Mouse (Mus musculus) thymus, adult 18-20 months (tissue): Measurements from ENCODE around the gene Cog6.
"Not testable (repeated sequence)": the region's sequence is repeated elsewhere in the genome, so short reads cannot be mapped to it uniquely, and the experiment has no call there.

Experiments
- DNase-seq, 2 experiments: peaks; one replicate each; pipeline ENCODE4 v3.0.0; 2022; ENCODE audit warnings: mixed read lengths in 2 of 2

Gene Cog6

DNA sequence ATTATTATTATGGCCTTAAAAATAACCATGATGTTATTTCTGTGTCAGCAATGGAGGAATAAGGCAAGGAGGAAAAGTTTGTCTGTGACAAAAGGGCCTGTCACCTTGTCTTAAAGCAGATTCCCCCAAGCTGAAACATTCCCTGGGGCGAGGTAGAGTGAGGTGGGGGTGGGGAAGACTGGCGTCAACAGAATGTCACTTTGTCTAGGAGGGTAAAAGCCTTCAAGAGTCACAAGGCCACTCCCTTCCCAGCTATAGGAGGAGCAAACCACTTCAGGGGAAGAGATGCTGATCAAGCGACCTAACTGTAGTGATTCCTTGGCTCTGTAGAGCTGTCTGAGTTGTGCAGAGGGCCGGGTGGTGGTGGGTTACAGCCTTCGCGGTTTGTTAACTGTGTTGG, 14.5 kb upstream of the Cog6 start:
- DNase-seq, result no peak

DNA sequence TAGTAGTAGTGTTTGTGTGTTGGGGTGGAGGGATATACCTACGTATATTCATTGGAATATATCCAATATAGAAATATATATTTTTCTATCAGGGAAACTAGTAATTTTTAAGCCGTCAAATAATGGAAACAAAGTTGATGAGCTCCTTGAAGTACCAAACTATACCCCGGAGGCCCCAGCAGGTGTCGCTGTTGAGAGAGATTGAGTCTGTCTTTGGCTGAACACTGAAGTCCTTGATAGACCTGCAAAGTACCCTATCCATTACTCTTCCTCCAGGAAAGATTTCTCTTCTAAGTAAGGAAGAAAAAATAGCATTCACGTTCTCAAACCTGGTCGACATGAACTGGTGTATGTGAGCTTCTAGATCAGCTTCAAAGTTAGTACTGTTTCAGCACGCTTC, 12.0 kb upstream of the Cog6 start:
- peak in 1 of 2 experiments; percentile 24 for DNase-seq

DNA sequence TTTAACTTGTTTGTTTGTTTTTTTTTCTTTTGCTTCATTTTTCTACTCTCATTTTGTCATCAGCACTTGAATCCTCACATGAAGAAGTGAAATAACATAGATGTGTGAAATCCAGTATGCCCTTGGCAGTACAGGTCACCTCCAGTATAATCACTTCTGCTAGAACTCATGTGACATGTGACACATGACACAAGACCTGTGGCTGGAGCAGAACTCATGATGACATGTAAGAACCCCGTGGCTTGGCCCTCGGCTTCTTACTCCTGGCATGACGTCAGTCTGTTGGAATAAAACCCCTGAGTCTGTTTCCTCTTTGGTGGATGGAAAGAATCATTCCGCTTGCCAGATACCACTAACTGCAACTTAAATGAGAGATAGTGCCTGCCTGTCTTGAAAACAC, 10.3 kb upstream of the Cog6 start:
- DNase-seq, result no peak

DNA sequence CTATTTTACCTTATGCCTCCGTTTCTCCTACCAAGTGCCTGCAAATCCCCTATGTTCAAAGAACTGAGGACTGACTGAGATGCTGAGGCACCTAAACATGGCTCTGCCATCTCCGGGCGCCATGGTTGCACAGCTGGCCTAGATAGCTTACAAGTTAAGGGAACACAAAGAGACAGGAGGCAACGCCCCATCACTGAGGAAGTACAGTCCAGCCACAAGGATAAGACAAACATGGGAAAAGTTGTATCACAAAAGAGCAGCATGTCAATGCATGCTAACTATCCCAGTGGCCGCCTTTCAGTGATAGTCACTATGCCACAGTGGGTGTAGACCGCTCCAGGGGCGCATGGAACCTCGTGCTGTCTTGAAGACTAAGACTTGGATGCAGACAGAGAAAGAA, 9.6 kb downstream of the Cog6 start:
- no peak for DNase-seq

DNA sequence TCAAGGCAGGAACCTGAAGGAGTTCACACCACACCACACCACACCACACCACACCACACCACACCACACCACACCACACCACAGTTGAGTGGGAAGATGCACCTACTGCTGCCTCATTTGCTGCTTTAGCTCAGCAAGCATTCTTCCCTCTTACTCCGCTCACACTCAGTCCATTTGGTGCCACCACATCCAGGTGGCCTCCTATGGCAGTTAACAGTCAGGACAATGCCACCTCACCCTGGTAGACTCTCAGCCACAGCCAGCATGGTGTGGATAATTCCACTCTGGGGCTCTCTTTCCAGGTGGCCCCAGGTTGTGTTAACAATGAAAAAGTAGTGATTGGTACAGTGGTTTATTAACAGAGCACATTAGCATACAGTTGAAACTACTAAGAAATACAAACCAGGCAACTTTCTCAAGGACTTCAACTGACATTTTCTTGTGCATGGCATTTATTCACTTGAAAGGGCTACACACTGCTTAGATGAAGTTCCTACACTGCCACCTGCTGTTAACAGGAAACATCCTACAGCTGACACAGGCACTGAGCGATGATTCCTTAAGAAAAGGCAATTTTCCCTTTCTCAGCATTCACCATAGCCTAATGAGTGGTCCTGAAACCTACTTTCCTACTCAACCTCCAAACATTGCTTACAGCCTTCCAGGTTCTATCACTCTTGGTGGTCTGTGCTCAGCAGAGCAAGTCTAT, 12.5 kb downstream of the Cog6 start:
- no peak for DNase-seq

DNA sequence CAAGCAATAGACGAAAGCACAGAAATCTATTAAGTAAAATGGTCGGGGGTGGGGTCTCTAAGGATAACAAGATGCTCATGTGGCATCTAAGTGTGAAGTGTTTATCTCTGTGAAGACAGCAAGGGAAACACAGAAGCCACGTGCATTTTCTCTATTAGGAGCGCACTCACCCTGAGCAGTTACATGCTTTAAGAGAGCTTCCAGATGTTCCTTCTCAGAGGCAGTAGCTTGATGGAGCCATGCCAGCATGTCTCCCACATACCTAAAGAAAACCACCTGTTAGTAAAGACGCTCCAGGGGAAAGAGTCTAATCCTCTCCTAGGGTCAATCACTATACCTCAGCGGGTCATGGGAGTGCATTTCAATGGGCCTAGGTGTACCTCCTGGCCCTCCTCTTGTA, 15.0 kb downstream of the Cog6 start:
- DNase-seq, result no peak

DNA sequence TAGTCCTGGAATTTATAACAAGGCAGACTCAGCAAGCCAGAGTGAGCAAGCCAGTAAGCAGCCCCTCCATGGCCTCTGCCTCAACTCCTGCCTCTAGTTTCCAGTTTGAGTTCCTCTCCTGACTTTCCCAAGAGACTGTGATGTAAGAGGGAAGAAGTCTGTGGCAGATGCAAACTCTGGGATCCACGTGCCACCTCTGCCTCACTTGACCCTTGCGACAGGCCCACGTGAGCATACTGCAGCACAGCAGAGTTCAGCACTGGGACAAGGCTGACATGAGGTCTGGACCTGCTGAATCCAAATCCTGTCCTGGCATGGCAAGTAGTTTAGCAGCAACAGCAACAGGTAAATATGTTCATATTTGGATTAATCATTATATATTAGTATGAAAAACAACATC, 17.0 kb downstream of the Cog6 start:
- DNase-seq, result no peak

DNA sequence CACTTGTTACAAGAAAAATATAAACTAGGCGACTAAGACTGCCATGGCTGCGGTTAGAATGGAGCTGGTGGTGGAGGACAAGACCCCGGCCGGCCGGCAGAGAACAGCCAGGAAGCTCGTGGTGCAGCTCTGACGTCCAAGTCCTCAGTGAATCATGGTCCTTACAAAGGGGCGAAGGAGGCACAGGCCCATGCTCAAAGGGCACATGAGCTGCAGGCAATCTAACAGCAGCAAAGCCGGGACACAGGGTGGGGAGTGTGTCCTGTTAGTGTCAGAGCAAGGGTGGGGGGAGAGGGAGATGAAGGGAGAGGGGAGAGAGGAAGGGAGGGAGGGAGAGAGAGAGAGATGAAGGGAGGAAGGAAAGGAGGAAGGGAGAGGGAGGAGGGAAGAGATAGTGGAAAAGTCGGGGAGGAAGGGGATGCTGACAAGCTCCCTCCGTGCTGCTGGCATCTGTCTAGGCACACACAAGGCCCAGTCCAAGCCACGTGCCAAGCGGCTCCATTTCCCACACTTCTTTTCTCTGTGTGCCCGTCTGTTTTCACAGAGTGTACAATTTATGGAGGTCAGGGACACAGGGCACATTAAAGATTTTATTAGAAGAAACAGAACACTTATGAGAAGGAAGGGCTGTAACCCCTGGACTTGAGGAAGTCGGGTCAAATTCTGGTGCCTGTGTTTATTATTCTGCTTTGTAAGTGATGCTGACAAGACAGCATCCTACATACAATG, 17.9 kb downstream of the Cog6 start:
- no peak for DNase-seq

DNA sequence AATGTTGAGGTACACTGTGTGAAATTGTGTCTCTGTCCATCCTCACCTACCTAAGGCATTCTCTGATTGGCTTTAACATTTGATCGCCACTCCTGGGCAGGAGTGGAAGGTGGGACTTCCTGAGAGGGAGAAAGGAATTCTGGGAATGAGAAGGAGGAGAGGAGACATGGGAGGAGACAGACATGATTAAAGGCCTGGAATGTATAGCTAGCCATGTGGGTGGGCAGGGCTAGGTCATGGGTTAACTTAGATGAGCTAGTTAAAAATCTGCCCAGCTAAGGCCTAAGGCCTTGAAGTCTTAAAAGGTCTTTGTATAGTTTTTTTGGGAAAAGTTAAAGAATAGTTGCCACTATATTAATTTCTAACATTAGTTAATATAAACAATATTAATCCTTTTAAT, 19.7 kb downstream of the Cog6 start:
- DNase-seq, result no peak

DNA sequence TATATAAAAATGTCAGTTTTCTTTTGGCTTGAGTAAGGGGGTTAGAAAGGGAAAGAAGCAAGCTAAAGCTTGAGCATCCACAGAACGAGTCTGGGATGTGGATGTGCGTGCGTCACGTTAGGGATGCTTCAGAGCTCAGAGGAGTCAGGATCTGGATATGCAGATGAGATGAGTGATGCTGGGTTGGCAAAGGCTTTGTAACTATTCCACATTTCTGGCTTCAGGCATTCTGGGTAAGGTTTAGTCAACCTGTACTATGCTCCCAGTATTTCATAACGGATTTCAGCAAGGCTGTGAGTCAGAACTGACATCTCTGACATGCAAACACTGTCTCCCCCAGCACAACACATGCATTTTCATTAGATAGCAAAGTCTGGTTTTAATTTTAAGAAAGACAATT, 20.4 kb downstream of the Cog6 start:
- DNase-seq, result no peak

DNA sequence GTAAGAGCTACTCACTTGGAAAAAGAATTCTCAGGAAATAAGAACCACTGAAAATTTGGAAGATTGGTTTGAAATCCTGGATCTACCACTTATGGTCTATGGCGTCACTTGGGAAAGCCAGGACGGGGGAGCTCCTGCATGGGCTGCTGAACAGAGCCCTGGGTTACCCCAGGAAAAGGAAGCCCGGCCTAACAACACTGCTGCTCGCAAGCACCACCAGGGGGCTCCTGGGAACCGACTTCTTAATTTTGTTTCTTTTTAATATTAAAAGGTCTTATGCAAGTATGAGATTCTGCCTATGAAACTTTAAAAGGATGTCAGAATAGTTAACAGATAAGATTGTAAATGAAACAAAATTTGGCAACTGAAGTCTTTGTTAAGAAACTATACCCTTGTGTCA, 22.4 kb downstream of the Cog6 start:
- DNase-seq, result no peak

DNA sequence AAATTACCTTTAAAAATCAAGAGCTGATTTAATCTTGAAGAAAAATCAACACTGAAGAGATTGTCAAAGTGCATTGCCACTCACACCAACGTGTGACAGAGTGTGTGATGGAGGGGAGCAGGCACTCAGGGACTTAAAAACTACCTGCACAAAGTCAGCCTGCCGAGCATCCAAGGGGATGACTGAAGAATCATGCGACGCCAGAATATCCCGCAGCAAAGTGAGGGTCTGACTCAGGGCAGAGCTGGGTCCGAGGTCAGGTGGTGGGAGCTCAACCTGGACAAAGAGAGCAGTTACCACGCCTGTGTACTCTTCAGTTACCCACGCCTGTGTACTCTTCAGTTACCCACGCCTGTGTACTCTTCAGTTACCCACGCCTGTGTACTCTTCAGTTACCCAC, 23.7 kb downstream of the Cog6 start:
- DNase-seq, result no peak

DNA sequence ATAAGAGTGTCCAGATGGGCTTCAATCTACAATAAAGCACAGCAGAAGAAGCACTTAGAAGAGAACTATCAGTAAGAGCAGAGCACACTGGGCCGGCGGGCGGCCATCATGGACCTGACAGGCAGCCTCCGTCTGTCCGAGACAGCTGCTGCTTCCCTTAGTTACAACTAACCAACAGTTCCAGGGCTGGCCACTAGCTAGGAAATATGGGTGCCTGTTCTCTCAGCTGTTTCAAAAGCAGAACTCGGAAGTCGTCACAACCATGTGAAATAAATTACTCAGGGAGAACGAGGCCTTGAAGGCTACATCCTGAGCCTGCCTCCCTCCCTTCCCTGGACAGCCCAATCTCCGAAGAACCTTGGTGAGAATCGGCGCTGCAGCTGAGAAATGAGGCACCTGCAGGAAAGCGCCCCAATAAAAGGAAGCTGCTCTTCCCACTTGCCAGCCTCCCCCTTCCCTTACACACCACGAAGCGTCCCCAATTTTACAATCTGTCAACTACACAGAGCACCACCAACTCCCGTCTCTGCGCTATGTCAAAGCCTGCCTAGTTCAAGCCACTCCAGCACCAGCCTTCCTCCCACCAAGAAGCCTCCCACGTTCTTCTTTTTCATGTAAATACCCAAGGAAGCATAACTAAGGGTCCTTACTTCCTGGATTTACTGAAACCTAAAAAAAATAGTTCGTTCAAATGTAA, 26.8 kb downstream of the Cog6 start:
- no peak for DNase-seq

DNA sequence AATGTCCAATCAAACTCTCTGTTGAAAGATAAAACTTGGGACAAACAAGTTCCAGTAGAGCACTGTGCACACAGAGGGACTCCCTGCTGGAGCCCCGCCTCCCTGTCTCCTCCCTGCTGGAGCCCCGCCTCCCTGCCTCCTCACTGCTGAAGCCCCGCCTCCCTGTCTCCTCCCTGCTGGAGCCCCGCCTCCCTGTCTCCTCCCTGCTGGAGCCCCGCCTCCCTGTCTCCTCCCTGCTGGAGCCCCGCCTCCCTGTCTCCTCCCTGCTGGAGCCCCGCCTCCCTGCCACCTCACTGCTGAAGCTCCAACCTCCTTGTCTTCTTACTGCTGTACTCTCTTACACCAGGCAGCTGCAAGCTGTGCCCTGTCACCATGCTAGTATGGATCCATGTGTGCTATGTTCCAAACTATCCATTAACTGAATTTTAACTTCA, 31.5 kb downstream of the Cog6 start:
- DNase-seq, result not testable (repeated sequence)

DNA sequence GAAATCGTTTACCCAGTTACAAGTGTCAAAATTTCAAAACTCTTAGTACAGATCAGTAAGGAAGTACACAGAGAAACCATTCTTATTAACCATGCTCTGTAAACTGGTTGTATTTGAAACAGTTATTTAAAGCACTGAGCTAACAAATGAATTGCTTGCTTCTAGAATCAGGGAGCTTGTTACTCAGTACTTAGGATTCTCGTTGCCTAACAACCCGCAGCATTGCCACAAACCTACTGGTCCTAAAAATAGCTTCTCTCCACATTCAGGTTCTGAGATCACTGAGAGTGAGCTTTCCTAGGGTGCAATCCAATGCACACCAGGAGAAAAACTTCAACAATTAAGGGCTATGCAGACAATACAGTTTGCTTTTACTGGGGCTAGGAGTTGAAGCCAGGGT, 33.3 kb downstream of the Cog6 start:
- DNase-seq, result no peak

DNA sequence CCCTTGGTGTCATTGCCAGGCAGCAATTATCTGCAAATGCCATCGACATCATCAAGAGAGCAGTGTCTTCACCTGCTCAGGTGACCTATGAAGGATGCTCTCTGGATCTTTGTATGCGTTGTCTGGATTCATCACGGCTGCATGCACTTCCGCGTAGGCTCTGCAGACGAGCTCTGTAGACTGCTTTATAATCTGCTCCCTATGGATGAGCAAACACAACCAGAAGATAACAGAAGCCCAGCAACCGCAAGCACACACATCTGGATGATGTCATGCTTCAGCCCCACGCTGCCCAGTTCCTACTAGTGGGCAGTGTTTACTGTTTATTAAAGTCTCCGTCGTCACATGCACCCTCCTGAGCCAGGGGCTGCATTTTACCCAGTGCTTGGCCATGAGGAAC, 34.0 kb downstream of the Cog6 start:
- no peak for DNase-seq

DNA sequence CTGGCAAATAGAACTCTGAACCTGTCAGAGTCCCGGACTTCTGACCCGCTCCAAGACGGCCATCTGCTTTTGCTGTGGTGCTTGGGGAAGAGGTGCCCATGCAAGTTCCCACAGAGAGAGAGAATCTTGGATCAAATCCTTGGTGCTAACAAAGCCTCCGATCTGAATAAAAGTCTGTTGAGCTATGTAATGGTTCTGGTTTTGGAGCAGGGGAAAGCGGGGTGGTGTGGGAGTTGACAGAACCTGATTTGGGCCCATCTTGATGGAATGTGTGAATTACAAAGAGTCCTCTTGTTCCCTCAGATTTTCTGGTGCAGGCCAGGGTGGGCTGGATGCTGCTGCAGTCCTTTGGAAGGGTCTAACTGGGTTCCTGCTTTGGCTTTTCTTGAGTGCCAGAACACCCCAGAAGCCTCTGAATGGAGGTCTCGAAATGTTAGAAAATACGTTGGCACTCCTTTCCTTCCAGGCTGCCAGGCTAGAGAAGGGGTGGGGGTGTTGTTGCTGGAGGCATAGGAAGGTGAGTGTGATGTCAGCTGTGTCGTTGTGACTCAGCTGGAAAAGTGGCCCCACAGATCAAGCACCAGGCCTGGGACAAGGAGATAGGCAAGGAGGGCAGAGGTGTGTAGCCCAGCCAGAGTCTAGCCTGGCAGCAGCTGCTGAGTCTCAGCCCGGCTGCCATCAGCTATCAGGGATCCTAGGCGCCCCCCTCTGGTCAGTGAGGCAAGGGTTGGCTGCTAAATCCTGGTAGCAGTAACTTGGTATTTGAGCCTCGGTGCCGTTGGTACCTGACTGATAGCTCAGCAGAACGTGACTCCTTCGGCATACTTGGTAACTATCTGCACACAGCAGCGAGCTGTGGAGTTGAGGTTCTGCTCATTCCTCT, 42.1 kb downstream of the Cog6 start:
- peak; percentile 39 to 41 for DNase-seq

DNA sequence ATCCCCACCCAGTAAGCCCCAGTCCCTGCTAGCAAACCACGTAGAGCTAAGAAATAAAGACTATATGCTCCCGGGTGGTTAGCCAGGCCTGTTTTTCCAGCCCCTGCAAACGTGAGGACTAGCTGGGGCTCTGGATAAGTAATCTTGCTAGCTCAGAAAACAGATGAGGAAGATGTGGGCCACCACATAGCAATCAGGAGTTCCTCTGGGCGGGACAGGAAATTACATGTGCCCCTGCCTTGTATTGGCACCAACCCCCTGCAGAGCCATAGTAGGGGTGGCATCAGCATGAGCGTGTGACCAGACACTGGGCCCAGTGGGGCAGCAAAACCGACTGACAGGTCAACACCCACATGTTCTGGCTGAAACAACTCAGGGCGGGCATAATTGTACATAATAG, 44.1 kb downstream of the Cog6 start:
- DNase-seq, result no peak

DNA sequence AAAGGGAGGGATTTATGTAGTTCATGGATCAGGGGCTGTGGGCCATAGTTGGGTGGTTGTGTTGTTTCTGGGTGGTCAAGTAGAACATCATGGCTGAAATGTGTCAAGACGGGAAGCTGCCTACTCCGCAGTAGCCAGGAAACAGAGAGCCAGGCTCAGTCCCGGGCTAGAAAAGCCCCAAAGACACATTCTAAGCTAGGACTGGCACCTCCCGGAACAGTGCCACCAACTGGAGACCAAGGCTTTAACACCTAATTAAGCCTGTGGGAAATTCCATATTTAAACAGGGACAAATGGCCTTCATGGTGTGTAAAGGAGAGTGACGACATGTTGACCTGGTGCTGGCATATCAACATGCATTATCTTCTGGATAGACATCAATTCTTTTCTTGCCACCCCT, 50.0 kb downstream of the Cog6 start:
- no peak for DNase-seq

DNA sequence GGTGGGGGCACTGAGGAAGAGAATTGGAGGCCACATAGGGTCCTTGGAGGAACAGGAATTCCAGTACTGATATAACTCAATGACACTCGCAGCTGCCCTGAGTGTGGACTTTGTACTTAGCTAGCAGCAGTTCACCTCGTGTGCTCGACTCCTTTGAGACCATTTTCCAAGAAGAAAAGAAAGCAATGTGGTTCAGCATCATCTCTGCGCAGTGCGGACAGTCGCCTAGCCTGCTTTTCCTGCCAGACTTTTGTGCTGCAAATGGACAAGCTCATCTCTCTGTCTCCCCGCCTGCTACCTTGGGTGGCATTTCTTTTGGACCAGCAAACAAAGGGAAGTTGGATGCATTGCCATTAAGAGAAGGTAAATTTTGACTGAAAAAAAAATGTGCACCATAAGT, 52.8 kb downstream of the Cog6 start:
- DNase-seq, result no peak

DNA sequence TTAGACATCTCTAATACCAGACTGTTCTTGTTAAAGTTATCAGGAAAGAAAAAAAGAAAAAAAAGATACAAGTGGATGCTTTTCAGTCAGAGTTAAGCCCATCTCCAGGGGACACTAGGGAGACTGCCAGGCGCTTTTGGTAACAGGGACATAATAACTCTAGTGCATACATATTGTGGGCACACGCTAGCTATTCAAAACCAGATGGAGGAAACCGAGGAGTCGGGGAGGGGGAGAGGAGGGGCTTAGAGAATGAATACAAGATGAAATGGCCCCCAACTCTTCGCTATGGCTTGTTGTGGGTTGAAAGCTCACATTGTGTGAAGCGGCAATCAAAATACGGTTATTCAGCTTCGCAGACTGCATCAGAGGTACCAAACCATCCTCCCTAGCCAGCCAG, 53.6 kb downstream of the Cog6 start:
- DNase-seq, result no peak

DNA sequence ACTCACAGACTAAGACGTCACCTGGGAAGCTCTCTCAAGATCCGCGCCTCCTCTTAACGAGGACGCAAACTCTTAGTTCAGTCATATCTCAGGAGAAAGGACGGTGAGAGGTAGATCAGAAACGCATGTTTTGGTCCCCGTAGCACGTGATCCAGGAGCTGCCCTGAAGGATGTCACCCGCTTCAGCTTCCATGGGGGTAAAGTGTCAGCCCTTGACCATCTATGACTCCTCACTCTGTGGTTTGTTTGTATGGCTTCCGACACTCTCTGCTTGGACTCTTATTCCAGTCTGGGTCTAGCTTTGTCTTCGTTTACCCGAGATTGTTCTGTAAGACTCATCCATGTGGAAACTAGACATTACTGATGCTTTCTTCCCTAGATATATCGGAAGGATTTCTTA, 54.6 kb downstream of the Cog6 start:
- DNase-seq, result no peak

DNA sequence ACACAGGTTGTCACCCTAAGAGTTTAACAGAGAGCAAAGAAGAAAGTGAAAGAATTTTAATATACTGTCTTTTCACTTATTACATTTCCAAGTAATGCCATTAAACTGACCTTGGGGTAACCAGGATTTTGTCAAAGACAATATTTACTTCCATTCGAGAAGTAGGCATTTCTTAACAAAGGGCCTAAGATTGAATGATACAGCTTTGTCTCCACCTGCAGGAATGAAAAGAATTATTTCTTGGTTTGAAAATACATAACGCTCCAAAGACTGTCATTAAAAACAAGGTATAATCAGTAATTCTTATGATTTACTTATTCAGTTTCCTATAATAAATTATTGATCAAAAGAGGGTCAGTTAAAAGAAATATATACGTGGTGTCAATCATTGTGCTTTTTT, 55.4 kb downstream of the Cog6 start:
- DNase-seq, result no peak
